Mouse (Mus musculus) kidney, embryonic 16.5 days (tissue): ENCODE data around the gene Trhr2. TPM values are rescaled to one million over a fixed set of nuclear protein-coding genes. Genes with fewer than 3 reads are reported as not detected.
A peak's percentile ranks its signal among the peaks of the same experiment; 100 is the strongest.
"Not testable (repeated sequence)": the region's sequence is repeated elsewhere in the genome, so short reads cannot be mapped to it uniquely, and the experiment has no call there.

ENCODE experiments used
- ATAC-seq: fragments of 200-750 bp; cut with Nextera tagmentation; 2 replicates; pipeline ENCODE4 v1.8.0; 2017; ENCODE audit warnings: moderate TSS enrichment; ENCODE audit not compliant: low FRiP score, low TSS enrichment
- H3K27ac ChIP-seq: fragments of 300-500 bp; sonication (generic); 2 replicates; pipeline ENCODE4 v1.5.1; 2014; ENCODE audit warnings: low read length
- H3K27me3 ChIP-seq: fragments of 300-500 bp; sonication (generic); 2 replicates; pipeline ENCODE4 v1.6.1; 2014; ENCODE audit warnings: low read length, control low read depth, mixed read lengths; ENCODE audit not compliant: insufficient read depth
- H3K36me3 ChIP-seq: fragments of 300-500 bp; sonication (generic); 2 replicates; pipeline ENCODE4 v1.6.1; 2014; ENCODE audit warnings: low read length, control low read depth, mixed read lengths; ENCODE audit not compliant: insufficient read depth
- H3K4me1 ChIP-seq: fragments of 300-500 bp; sonication (generic); 2 replicates; pipeline ENCODE4 v1.6.1; 2014; ENCODE audit warnings: low read length, control low read depth, mixed read lengths; ENCODE audit not compliant: insufficient read depth
- H3K4me2 ChIP-seq: fragments of 300-500 bp; sonication (generic); replicated peaks from 2 replicates; pipeline ENCODE4 v1.6.1; 2014; ENCODE audit warnings: low read depth, low read length
- H3K4me3 ChIP-seq: fragments of 300-500 bp; sonication (generic); 2 replicates; pipeline ENCODE4 v1.5.1; 2014; ENCODE audit warnings: mild to moderate bottlenecking, low read length
- H3K9ac ChIP-seq: fragments of 300-500 bp; sonication (generic); replicated peaks from 2 replicates; pipeline ENCODE4 v1.6.1; 2014; ENCODE audit warnings: low read length
- H3K9me3 ChIP-seq: fragments of 300-500 bp; sonication (generic); 2 replicates; pipeline ENCODE4 v1.6.1; 2016; ENCODE audit warnings: low read length, control low read depth
- WGBS: fragments of 180-500 bp; shearing (Covaris S2); extraction: QIAGEN DNeasy Blood & Tissue Kit; methylation state at CpG from one replicate; pipeline ENCODE4 v1.1.7; 2014; 5-methylcytosine and 5-hydroxymethylcytosine counted together
- polyA plus RNA-seq: library from polyadenylated mRNA; unstranded; fragments of >200 nt; fragmentation: Nextera tagmentation; extraction: Ambion mirVana; gene quantifications from 2 replicates; pipeline ENCODE4 v1.2.1, GENCODE M21; 2015

Gene Trhr2
- polyA plus RNA-seq, 1 experiment from 2014 or later = not detected

DNA sequence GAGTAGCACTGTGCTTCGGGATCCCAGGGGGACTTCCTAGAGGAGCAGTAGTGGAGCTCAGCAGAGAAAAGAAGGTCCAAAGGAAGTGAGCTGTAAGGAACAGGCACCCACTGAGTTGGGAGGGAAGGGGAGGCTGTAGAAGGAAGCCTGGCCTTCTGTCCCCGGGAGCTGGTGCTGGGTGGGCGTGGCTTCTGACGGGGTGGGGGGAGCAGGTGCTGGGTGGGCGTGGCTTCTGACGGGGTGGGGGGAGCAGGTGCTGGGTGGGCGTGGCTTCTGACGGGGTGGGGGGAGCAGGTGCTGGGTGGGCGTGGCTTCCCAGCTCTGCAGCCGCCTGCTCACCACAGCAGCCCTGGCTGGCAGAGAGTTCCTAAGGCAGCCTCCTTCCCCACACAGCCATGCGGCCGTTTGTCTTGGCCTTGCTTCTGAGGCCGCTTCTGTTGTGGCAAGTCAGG, 36.6 kb downstream of the Trhr2 start:
- not testable (repeated sequence) for H3K9me3 ChIP-seq, H3K36me3 ChIP-seq, H3K9ac ChIP-seq, H3K4me3 ChIP-seq, H3K27me3 ChIP-seq, H3K4me2 ChIP-seq
- Histone ChIP-seq H3K4me1 (peaks cover 30% of the 10 kb centered on the region), H3K27ac (peak overlapping the region; percentile 20; the same call in 1 of the 2 replicates)
- WGBS = 21% methylated on average over 8 of the region's 13 CpGs
- ATAC-seq = peak; percentile 52

DNA sequence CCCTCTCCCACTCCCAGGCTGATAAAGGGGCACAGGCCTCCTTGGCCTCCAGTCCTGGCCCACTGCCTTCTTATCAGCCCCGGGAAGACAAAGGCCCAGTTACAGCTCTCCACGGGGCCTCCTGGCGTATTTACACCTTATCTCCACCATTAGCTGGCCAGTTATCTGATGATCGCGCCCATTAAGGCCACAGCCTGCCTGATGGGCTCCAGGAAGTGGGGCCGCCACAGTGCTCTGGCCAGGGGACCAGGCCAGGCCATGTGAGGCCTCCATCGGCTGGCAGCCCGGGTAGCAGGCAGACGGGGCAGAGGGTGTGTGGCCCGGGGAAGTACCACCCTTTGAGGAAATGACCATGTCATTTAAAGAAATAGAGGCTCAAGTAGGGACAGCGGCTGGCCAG, 37.8 kb downstream of the Trhr2 start:
- H3K9ac ChIP-seq = no peak overlapping the region
- no peaks in the 10 kb centered on the region for H3K36me3 ChIP-seq
- no peak overlapping the region for H3K27ac ChIP-seq
- H3K4me2 ChIP-seq = no peak overlapping the region
- H3K9me3 ChIP-seq = no peaks in the 10 kb centered on the region
- H3K4me3 ChIP-seq = no peak overlapping the region
- ATAC-seq = no peak
- H3K27me3 ChIP-seq = no peaks in the 10 kb centered on the region
- peaks cover 30% of the 10 kb centered on the region for H3K4me1 ChIP-seq
- WGBS = 31% methylated on average over 11 of the region's 11 CpGs

GRCm38 (mm10) chr8:122322126-122322525, 38.4 kb downstream of the Trhr2 start:
- Histone ChIP-seq H3K36me3 (no peaks in the 10 kb centered on the region), H3K27ac (no peak overlapping the region), H3K4me3 (no peak overlapping the region), H3K4me1 (peaks cover 30% of the 10 kb centered on the region), H3K9ac (no peak overlapping the region), H3K27me3 (no peaks in the 10 kb centered on the region), H3K9me3 (no peaks in the 10 kb centered on the region), H3K4me2 (no peak overlapping the region)
- 91% methylated on average over 7 of the region's 7 CpGs for WGBS
- no peak for ATAC-seq

- Histone ChIP-seq H3K36me3 (no peaks in the 10 kb centered on the region), H3K27ac (no peak overlapping the region), H3K4me2 (no peak overlapping the region), H3K9me3 (no peaks in the 10 kb centered on the region), H3K4me1 (peaks cover 28% of the 10 kb centered on the region), H3K4me3 (no peak overlapping the region), H3K27me3 (no peaks in the 10 kb centered on the region), H3K9ac (no peak overlapping the region)
- ATAC-seq = no peak
- WGBS = 70% methylated on average over 10 of the region's 10 CpGs
These were observed 39.1 kb downstream of the Trhr2 start for GRCm38 (mm10) chr8:122321455-122321921.

- no peak for ATAC-seq
- no peak overlapping the region for H3K4me3 ChIP-seq
- no peaks in the 10 kb centered on the region for H3K9me3 ChIP-seq
- peaks cover 20% of the 10 kb centered on the region for H3K4me1 ChIP-seq
- H3K9ac ChIP-seq = no peak overlapping the region
- no peaks in the 10 kb centered on the region for H3K27me3 ChIP-seq
- no peaks in the 10 kb centered on the region for H3K36me3 ChIP-seq
- no peak overlapping the region for H3K27ac ChIP-seq
- 46% methylated on average over 3 of the region's 3 CpGs for WGBS
- H3K4me2 ChIP-seq = no peak overlapping the region
These were observed 40.0 kb downstream of the Trhr2 start for GRCm38 (mm10) chr8:122320541-122320940.

DNA sequence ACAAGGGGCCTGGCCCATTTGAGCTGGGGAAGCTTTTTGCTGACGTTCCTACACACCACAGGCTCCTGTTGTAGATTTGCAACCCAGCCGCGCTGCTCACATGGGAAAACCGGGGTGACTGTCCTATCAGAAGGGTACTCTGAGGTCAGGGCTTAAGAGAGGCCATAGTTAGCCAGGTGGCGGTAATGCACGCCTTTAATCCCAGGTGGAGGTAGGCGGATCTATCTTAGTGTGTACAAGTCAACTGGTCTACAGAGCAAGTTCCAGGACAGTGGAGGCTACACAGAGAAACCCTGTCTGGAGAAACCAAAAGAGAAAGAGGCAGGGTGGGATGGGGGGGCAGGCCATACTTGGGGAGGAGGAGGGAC, 40.9 kb downstream of the Trhr2 start:
- Histone ChIP-seq H3K4me2 (no peak overlapping the region), H3K27ac (no peak overlapping the region), H3K9me3 (no peaks in the 10 kb centered on the region), H3K4me1 (peaks cover 17% of the 10 kb centered on the region), H3K27me3 (no peaks in the 10 kb centered on the region), H3K9ac (no peak overlapping the region), H3K36me3 (no peaks in the 10 kb centered on the region), H3K4me3 (no peak overlapping the region)
- WGBS = 75% methylated on average over 7 of the region's 7 CpGs
- no peak for ATAC-seq

GRCm38 (mm10) chr8:122319045-122319707, 41.4 kb downstream of the Trhr2 start:
- Histone ChIP-seq H3K27ac (no peak overlapping the region), H3K4me2 (no peak overlapping the region), H3K4me3 (no peak overlapping the region), H3K9ac (no peak overlapping the region), H3K36me3 (no peaks in the 10 kb centered on the region), H3K9me3 (no peaks in the 10 kb centered on the region), H3K27me3 (no peaks in the 10 kb centered on the region), H3K4me1 (peaks cover 12% of the 10 kb centered on the region)
- WGBS = 73% methylated on average over 11 of the region's 11 CpGs
- ATAC-seq = no peak

DNA sequence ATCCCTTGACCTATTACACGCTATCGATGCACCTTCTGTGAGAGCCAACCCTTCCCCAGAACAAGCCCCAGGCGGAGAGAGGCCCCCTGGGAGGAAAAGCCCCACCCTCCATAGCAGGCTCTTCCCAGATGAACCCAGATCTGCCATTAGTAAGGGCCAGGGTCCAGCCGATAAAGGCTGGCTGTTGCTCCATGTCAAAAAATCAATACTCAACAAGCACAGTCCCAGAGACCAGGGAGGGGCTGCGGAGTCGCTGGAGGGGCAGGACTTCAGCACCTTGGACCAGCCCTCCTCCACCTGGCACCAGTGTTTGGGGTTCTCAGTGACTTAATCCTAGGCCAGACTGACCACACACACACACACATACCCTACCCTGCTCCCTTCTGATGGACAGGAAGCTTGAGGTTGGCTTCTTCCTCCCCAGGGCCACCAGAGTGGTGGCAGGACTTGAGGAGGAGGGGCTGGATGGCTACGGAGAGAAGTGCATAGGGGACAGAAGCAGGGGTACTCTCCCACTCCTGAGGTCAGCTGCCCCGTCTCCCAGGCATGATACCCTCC, 42.5 kb downstream of the Trhr2 start:
- Histone ChIP-seq H3K4me2 (no peak overlapping the region), H3K27ac (no peak overlapping the region), H3K9ac (no peak overlapping the region), H3K36me3 (no peaks in the 10 kb centered on the region), H3K4me1 (peaks cover 3% of the 10 kb centered on the region; the same call in 1 of the 2 replicates), H3K27me3 (no peaks in the 10 kb centered on the region), H3K9me3 (no peaks in the 10 kb centered on the region), H3K4me3 (no peak overlapping the region)
- WGBS = 64% methylated on average over 8 of the region's 8 CpGs
- ATAC-seq = no peak

DNA sequence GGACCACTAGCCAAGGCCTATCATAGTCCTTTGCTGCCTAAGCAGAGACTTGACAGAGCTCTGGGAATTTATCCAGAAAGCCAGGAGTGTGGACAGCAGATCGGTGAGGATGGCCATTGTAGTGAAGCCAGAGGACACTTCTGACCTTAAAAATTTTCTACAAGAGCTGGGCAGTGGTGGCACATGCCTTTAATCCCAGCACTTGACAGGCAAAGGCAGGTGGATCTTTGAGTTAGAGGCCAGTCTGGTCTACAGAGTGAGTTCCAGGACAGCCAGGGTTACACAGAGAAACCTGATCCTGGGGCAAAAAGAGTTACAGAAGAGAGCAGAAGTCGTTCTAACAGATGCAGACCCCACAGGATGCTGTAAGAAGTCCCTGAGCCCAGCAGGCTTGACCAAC, 44.1 kb downstream of the Trhr2 start:
- H3K9me3 ChIP-seq = no peaks in the 10 kb centered on the region
- H3K27ac ChIP-seq = no peak overlapping the region

GRCm38 (mm10) chr8:122314899-122315496, 45.5 kb downstream of the Trhr2 start:
- Histone ChIP-seq H3K27me3 (no peaks in the 10 kb centered on the region), H3K27ac (no peak overlapping the region), H3K36me3 (no peaks in the 10 kb centered on the region), H3K4me2 (no peak overlapping the region), H3K9ac (no peak overlapping the region), H3K9me3 (no peaks in the 10 kb centered on the region), H3K4me3 (no peak overlapping the region), H3K4me1 (no peaks in the 10 kb centered on the region; the same call in 1 of the 2 replicates)
- ATAC-seq = 0 out of 2 replicates have a peak, but pooled peaks have one; percentile 24
- WGBS = 45% methylated on average over 13 of the region's 13 CpGs

More for the DNA sequence above, 44.1 kb downstream of the Trhr2 start:
- 37% methylated on average over 2 of the region's 2 CpGs for WGBS
- ATAC-seq = no peak
- Histone ChIP-seq H3K4me2 (no peak overlapping the region), H3K36me3 (no peaks in the 10 kb centered on the region), H3K4me3 (no peak overlapping the region), H3K4me1 (no peaks in the 10 kb centered on the region; the same call in 1 of the 2 replicates), H3K27me3 (no peaks in the 10 kb centered on the region), H3K9ac (0 out of 2 replicates have a peak overlapping the region, but pooled peaks have one; percentile 23)
